12 mouse cellular contexts compared by ENCODE assay signal in the genomic region with DNA sequence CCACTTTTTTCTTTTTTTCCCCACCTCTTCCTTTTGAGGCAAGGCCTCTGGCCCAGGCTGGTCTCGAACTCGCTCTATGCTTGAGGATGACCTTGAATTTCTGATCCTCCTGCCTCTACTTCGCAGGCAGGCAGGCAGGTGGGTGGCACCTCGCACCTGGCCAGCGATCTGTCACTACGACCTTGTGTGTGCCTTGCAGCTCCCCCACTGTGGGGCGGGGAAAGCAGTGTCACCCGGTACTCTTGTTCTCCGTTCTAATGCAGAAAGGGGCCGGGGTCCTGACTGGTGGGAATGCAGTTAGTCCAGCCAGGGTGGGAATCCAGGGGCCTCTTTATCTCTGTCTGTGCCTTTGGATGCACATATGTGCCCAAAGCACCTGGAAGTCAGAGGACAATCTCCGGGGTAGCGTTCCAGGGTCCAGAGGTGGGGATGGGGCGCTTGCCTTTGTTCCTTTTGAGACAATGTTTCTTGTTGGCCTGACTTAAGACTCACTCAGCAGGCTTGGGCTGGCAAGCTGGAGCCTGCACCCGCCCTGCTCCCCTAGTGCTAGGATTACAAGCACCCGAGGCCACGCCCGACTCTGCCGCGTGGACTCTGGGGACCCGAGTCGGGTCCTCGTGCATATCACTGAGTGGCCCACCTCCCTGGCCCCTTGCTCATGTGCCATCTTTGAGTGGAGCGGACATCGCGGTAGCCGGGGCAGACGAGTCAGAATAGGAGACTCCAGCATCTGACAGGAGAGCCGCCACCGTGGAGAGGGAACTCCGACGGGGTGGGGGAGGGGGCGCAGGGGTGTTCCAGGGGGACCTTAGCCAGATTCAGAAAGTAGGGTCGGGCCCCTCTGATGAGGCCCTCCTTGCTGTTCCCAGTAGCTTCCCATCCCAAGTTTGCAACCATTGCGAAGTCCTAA. TPM values are rescaled to one million over a fixed set of nuclear protein-coding genes. Genes with fewer than 3 reads are reported as not detected.
DNase-seq lines count a peak whose midpoint lies in the region; ATAC-seq and TF ChIP-seq lines count a peak whose summit lies in the region.
"Had no signal": no experiment of that assay in that cellular context is flagged by ENCODE, and none has a peak within 500 bp of the region (broad histone marks: within the 10 kb centered on the region; RNA-seq: fewer than 3 reads in every experiment).

No protein-coding gene starts in this region.

- no peak overlapping the region for H3K27ac ChIP-seq in heart, postnatal 0 days (ENCODE audit: low read depth)
- H3K27ac ChIP-seq in hindbrain, embryonic 11.5 days (ENCODE audit: low read depth, low read length) = no peak overlapping the region; the same call in 1 of the 2 replicates
- no peak overlapping the region for H3K27ac ChIP-seq in midbrain, embryonic 13.5 days
- H3K27ac ChIP-seq: macrophage had no signal

- H3K9ac ChIP-seq in heart, postnatal 0 days (replicated peaks; ENCODE audit: low read depth, low read length) = no peak overlapping the region
- H3K9ac ChIP-seq in hindbrain, embryonic 11.5 days (ENCODE audit: low read depth, low read length) = peak overlapping the region; percentile 47
- peak overlapping the region; percentile 47; the same call in 1 of the 2 replicates for H3K9ac ChIP-seq in midbrain, embryonic 13.5 days (replicated peaks)

- TF ChIP-seq CTCF in heart, postnatal 0 days (IDR thresholded peaks at IDR 0.05; ENCODE audit: low read depth) = no peak

- H3K4me2 ChIP-seq in heart, postnatal 0 days (ENCODE audit: low read depth, low read length) = 0 out of 2 replicates have a peak overlapping the region, but pooled peaks have one; percentile 40
- H3K4me2 ChIP-seq in hindbrain, embryonic 11.5 days (replicated peaks; ENCODE audit: low read depth, low read length) = peak overlapping the region; percentile 47
- H3K4me2 ChIP-seq in midbrain, embryonic 13.5 days (replicated peaks) = peak overlapping the region; percentile 49

- H3K27me3 ChIP-seq in heart, postnatal 0 days (ENCODE audit: control insufficient read depth, insufficient read depth, low read length) = peaks cover 65% of the 10 kb centered on the region
- peaks cover 44% of the 10 kb centered on the region for H3K27me3 ChIP-seq in hindbrain, embryonic 11.5 days (ENCODE audit: control insufficient read depth, insufficient read depth, low read length)
- peaks cover 78% of the 10 kb centered on the region for H3K27me3 ChIP-seq in midbrain, embryonic 13.5 days

- no peaks in the 10 kb centered on the region for H3K36me3 ChIP-seq in heart, postnatal 0 days (replicated peaks; ENCODE audit: control insufficient read depth, insufficient read depth, low read length)
- no peaks in the 10 kb centered on the region for H3K36me3 ChIP-seq in hindbrain, embryonic 11.5 days (ENCODE audit: control insufficient read depth, insufficient read depth, low read length)
- H3K36me3 ChIP-seq in midbrain, embryonic 13.5 days = no peaks in the 10 kb centered on the region

- no peak for DNase-seq in heart, postnatal 0 days (ENCODE audit: low spot score)
- DNase-seq in heart, adult 11 months = no peak
- peak; percentile 69 for DNase-seq in R1 (ENCODE audit: low read depth, low spot score)
- DNase-seq in hindbrain, embryonic 11.5 days (ENCODE audit: low spot score) = peak; percentile 39
- DNase-seq in embryo, embryonic 10.5 days (ENCODE audit: low spot score) = no peak
- no peak for DNase-seq in adrenal gland, adult 18-20 months (ENCODE audit: low spot score in 2 of 2)
- DNase-seq in cerebellum, adult 8-10 months = no peak
- DNase-seq: kidney, postnatal 14 days; right cerebral cortex, postnatal 25 days had no signal

- 6% methylated on average over 34 of the region's 34 CpGs for WGBS in heart, postnatal 0 days
- whole genome bisulfite sequencing in hindbrain, embryonic 11.5 days = 7% methylated on average over 34 of the region's 34 CpGs
- 5% methylated on average over 34 of the region's 34 CpGs for WGBS in midbrain, embryonic 13.5 days

- H3K4me3 ChIP-seq in heart, postnatal 0 days (ENCODE audit: low read depth, low read length) = peak overlapping the region; percentile 30
- peak overlapping the region; percentile 26; the same call in 1 of the 2 replicates for H3K4me3 ChIP-seq in hindbrain, embryonic 11.5 days (ENCODE audit: low read depth, low read length)
- peak overlapping the region; percentile 23 for H3K4me3 ChIP-seq in midbrain, embryonic 13.5 days (replicated peaks)

- peaks cover 4% of the 10 kb centered on the region; the same call in 1 of the 2 replicates for H3K9me3 ChIP-seq in heart, postnatal 0 days (replicated peaks; ENCODE audit: control insufficient read depth, low read length)
- no peaks in the 10 kb centered on the region for H3K9me3 ChIP-seq in hindbrain, embryonic 11.5 days (ENCODE audit: control insufficient read depth, low read length)
- H3K9me3 ChIP-seq in midbrain, embryonic 13.5 days = peaks cover 5% of the 10 kb centered on the region; the same call in 1 of the 2 replicates

- H3K4me1 ChIP-seq in heart, postnatal 0 days (ENCODE audit: control insufficient read depth, insufficient read depth) = no peaks in the 10 kb centered on the region
- H3K4me1 ChIP-seq in hindbrain, embryonic 11.5 days (replicated peaks; ENCODE audit: control insufficient read depth, insufficient read depth, low read length) = peaks cover 4% of the 10 kb centered on the region
- peaks cover 22% of the 10 kb centered on the region for H3K4me1 ChIP-seq in midbrain, embryonic 13.5 days (replicated peaks)

- TF ChIP-seq EP300 in heart, postnatal 0 days (IDR thresholded peaks at IDR 0.05; ENCODE audit: low read depth) = no peak

- ATAC-seq in heart, postnatal 0 days (ENCODE audit: insufficient read depth, low read depth) = no peak
- ATAC-seq in hindbrain, embryonic 11.5 days (ENCODE audit: low FRiP score) = no peak
- ATAC-seq in midbrain, embryonic 13.5 days = 0 out of 2 replicates have a peak, but pooled peaks have one; percentile 17
- ATAC-seq: CD4-positive, CD25-positive, alpha-beta regulatory T cell, adult 4 months had no signal

RNA-seq across cellular contexts. Expression of gene Aym1, which starts 22.2 kb away (rescaled TPM):
- total RNA-seq in heart, postnatal 0 days (2014; rRNA removed; ENCODE audit: low replicate concordance) = not detected in 2 replicates
- polyA plus RNA-seq in heart, postnatal 0 days (2015; fragmentation: Nextera tagmentation; extraction: Ambion mirVana) = not detected in 2 replicates
- not detected in 2 replicates for polyA plus RNA-seq in hindbrain, embryonic 11.5 days (2014; fragmentation: Nextera tagmentation; extraction: Ambion mirVana)
- polyA plus RNA-seq in midbrain, embryonic 13.5 days (2015; fragmentation: Nextera tagmentation; extraction: Ambion mirVana) = not detected in 2 replicates
- not detected for total RNA-seq in adrenal gland, adult 18-20 months (2021)
- polyA plus RNA-seq: CD4-positive, CD25-positive, alpha-beta regulatory T cell, adult 4 months; macrophage had no signal

RNA-seq across cellular contexts. Expression of gene Sgsm1, which starts 24.3 kb away (rescaled TPM):
- 0.35 and 1.1 TPM in 2 replicates for total RNA-seq in heart, postnatal 0 days (2014; rRNA removed; ENCODE audit: low replicate concordance)
- 0.11 and 0.32 TPM in 2 replicates for polyA plus RNA-seq in heart, postnatal 0 days (2015; fragmentation: Nextera tagmentation; extraction: Ambion mirVana)
- polyA plus RNA-seq in hindbrain, embryonic 11.5 days (2014; fragmentation: Nextera tagmentation; extraction: Ambion mirVana) = 8.5 and 10.5 TPM in 2 replicates
- 17.2 and 17.4 TPM in 2 replicates for polyA plus RNA-seq in midbrain, embryonic 13.5 days (2015; fragmentation: Nextera tagmentation; extraction: Ambion mirVana)
- total RNA-seq in adrenal gland, adult 18-20 months (2021) = 10 to 100 TPM in 1 of 2 experiments, 1 to 10 TPM in 1; 8.8 to 12.2 TPM
- polyA plus RNA-seq: CD4-positive, CD25-positive, alpha-beta regulatory T cell, adult 4 months; macrophage had no signal

Comparison
In these comparisons a context has a peak if more than half of its experiments do, and no peak if none do; other contexts are left out.
1. DNase-seq: peak in R1 (single experiment) and hindbrain, embryonic 11.5 days (single experiment); none in heart, postnatal 0 days (single experiment), heart, adult 11 months (single experiment), embryo, embryonic 10.5 days (single experiment), adrenal gland, adult 18-20 months (0 of 2) and cerebellum, adult 8-10 months (single experiment).
2. Peak in every context shown above with its lines, with median percentiles within 50 percentile points of each other: H3K4me2 ChIP-seq and H3K4me3 ChIP-seq.